Mouse (Mus musculus) macrophage (primary cell): ENCODE data around the gene Kcnj10. TPM values are rescaled to one million over a fixed set of nuclear protein-coding genes. Genes with fewer than 3 reads are reported as not detected.

Experiments used
- H3K27ac ChIP-seq: fragments of 350-480 bp; formaldehyde crosslinking; 2 replicates; pipeline ENCODE4 v1.9.0; 2021
- H3K36me3 ChIP-seq: fragments of 350-480 bp; formaldehyde crosslinking; 2 replicates; pipeline ENCODE4 v1.9.0; 2021; ENCODE audit errors: inconsistent target
- H3K4me3 ChIP-seq: fragments of 350-480 bp; formaldehyde crosslinking; 2 replicates; pipeline ENCODE4 v1.9.0; 2021; ENCODE audit errors: inconsistent target
- H3K79me2 ChIP-seq: fragments of 350-480 bp; formaldehyde crosslinking; 2 replicates; pipeline ENCODE4 v1.9.0; 2021; ENCODE audit errors: inconsistent target
- whole genome bisulfite sequencing: methylation state at CpG from one replicate; pipeline ENCODE4 v1.1.7; 2026; ENCODE audit warnings: inconsistent platforms; ENCODE audit not compliant: missing documents; 5-methylcytosine and 5-hydroxymethylcytosine counted together
- polyA plus RNA-seq: library from polyadenylated mRNA; stranded (reverse); fragments of 250-400 nt; gene quantifications from 3 replicates; pipeline ENCODE4 v1.2.4, GENCODE M21; 2018; ENCODE audit warnings: inconsistent platforms

Kcnj10 gene
- polyA plus RNA-seq, 1 experiment from 2014 or later, result 0.66 TPM

DNA sequence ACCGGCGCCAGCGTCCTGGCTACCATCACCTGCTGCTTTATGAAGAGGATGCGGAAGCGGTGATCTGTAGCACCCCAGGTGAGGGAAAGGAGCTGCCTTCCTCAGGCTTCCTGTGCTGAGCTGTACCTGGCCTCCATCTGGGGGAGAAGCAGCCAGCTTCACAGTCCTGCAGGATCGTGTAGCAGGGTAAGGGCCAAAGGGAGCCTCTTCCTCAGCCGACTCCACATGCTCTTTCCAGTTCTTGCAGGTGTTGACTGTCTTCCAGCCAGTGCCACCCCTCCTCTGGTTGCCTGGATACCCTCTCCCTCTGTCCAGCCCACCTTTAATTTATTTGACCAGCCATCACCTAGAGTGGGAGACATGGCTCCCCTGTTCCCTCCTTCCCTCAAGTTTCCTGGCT lies 21.7 kb upstream of the Kcnj10 start:
- 93% methylated on average over 7 of the region's 7 CpGs for WGBS
- Histone ChIP-seq H3K79me2 (peaks cover 22% of the 10 kb centered on the region), H3K27ac (no peak overlapping the region), H3K36me3 (peaks cover 21% of the 10 kb centered on the region; the same call in 1 of the 2 replicates), H3K4me3 (no peak overlapping the region)

DNA sequence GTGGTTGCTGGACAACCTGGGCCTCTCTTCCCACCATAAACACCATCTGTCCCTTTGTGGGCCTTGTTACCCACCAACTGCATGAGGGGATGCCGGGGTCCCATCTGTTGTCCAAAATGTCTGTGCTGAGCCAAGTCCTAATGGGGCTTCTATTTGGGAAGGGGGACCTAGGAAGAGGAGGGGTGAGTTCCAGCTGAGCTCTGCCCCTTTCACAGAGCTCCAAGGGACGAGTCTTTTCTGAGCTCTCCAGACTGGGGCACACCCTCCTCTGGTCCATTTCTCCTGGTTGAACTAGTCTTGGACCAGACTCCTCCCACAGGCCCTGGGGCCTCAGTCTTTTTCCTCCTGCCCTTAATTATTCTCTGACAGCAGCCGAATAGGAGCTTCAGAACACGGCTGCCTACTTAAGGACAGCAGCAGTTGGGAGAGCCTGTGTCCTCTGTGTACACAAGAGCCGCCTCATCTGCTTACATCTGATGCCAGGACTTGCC lies 21.0 kb upstream of the Kcnj10 start:
- Histone ChIP-seq H3K79me2 (peaks cover 16% of the 10 kb centered on the region), H3K4me3 (no peak overlapping the region), H3K27ac (no peak overlapping the region), H3K36me3 (peaks cover 21% of the 10 kb centered on the region; the same call in 1 of the 2 replicates)
- 86% methylated on average over 5 of the region's 5 CpGs for WGBS

DNA sequence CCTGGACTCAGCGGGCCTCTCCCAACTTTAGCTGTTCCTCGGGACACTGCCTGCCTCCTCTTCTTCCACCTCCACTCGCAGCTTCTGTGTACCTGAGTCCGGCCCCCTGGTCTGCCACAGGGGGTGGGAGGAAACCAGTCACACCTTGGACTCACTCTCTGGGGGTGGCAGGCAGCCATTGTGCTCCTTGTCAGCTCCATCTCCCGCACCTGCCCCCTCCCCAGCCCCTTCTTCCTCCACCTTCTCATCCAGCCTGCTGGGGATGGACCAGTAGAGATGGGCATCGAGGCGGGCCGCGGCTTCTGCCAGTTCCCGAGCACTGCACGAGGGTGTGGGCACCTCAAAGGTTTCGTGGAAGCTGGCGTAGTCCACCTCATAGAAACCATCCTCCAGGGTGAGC lies 18.3 kb upstream of the Kcnj10 start:
- Histone ChIP-seq H3K79me2 (no peaks in the 10 kb centered on the region), H3K27ac (no peak overlapping the region), H3K4me3 (no peak overlapping the region), H3K36me3 (peaks cover 13% of the 10 kb centered on the region; the same call in 1 of the 2 replicates)
- WGBS, result 91% methylated on average over 6 of the region's 13 CpGs

DNA sequence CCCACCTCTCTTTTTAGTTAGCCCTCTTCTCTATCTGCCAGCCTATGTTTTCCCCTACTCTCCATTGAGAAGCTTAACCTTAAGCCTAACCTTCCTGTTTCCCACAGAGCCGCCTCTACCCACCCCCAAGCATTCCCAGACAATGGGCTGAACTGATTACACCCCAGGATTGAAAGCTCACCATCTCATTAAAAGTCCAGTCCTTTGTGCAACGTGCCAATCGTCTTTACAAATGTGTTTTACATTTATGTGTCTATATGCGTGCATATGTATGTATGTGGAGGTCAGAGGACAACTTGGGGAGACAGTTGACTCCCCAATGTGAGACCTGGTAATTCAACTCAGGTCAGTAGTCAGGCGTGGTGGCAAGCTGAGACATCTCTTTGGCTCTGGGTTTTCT lies 17.7 kb upstream of the Kcnj10 start:
- Histone ChIP-seq H3K4me3 (no peak overlapping the region), H3K36me3 (peaks cover 11% of the 10 kb centered on the region; the same call in 1 of the 2 replicates), H3K27ac (no peak overlapping the region), H3K79me2 (no peaks in the 10 kb centered on the region)
- WGBS, result 88% methylated on average over 4 of the region's 5 CpGs

DNA sequence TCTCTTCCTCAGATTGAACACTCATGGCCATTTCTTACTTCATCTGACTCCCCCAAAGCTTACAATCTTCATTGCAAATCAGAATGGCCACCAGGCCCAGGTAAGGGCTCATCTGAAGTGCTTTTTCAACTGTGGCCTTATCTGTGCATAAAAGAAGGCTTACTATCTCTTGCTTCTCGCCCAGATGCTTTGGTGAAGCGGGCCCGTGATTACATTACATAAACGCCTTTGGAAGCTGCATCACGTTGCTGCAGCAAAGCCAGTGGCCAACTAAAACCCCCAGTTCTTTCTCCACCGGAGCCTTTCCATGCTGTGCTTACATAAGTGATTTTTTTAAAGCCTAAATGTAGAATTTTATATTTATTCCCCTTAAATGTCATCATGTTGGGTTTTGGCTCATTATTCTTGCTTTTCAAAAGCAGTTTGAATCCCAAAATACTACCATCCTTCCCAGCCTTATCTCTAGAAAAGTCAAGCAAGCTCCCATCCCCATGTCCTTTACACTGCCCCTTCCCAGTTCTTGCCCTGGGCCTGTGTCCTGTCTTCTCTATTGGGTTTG lies 17.1 kb upstream of the Kcnj10 start:
- Histone ChIP-seq H3K4me3 (no peak overlapping the region), H3K36me3 (peaks cover 11% of the 10 kb centered on the region; the same call in 1 of the 2 replicates), H3K79me2 (no peaks in the 10 kb centered on the region), H3K27ac (no peak overlapping the region)
- 92% methylated on average over 6 of the region's 6 CpGs for WGBS

DNA sequence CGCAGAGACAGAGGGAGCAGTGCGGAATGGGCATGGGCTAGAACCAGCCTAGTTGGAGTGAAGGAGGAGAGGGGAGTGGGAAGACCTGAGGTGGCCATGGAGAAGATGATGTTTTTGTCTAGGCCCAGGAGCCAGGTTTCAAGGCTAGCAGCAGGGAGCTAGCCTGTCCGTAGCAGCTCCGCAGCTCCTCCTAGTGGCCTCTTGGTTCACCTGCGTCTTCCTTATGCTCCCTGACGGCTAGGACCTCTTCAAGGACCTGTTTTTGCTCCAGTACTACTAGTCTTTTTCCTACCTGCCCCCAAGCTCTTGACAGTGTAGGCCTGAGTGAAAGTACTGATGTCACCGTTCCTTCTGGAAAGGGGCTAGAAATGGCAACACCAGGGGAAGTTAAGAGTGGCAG lies 16.3 kb upstream of the Kcnj10 start:
- H3K79me2 ChIP-seq, result no peaks in the 10 kb centered on the region
- WGBS, result 28% methylated on average over 7 of the region's 7 CpGs
- H3K36me3 ChIP-seq, result peaks cover 4% of the 10 kb centered on the region; the same call in 1 of the 2 replicates
- no peak overlapping the region for H3K4me3 ChIP-seq
- no peak overlapping the region for H3K27ac ChIP-seq

DNA sequence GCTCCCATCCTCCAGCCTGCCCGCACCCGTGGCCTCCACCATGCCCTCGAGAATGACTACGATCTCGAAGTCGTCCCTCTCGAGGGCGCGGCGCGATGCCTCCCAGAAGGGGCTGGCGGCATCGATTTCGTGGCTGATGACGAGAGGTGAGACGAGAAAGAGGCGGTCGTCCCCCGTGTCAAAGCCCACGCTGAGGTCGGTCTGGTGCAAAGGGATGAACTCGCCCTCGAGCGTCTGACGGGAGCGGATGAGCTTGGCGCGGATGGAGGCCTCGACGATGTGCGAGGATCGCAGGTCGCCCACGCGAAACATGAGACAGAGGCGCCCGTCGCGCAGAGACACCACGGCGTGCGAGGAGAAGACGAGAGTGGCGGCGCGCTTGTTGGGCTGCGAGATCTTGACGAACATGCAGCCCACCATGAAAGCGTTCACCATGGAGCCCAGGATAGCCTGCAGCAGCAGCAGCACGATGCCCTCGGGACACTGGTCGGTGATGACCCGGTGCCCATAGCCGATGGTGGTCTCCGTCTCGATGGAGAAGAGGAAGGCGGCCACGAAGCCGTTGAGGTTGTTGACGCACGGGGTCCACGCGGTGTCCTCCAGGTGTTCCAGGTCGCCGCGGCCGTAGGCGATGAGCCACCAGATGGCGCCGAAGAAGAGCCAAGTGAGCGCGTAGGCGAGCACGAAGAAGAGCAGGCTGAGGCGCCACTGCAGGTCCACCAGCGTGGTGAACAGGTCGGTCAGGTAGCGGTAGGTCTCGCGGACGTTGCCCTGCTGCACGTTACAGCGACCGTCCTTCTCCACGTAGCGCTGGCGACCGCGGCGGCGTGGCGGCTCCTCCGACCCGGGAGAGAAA lies 15.1 kb upstream of the Kcnj10 start:
- Histone ChIP-seq H3K79me2 (no peaks in the 10 kb centered on the region), H3K27ac (no peak overlapping the region), H3K4me3 (no peak overlapping the region), H3K36me3 (no peaks in the 10 kb centered on the region; the same call in 1 of the 2 replicates)
- WGBS, result 30% methylated on average over 86 of the region's 94 CpGs

DNA sequence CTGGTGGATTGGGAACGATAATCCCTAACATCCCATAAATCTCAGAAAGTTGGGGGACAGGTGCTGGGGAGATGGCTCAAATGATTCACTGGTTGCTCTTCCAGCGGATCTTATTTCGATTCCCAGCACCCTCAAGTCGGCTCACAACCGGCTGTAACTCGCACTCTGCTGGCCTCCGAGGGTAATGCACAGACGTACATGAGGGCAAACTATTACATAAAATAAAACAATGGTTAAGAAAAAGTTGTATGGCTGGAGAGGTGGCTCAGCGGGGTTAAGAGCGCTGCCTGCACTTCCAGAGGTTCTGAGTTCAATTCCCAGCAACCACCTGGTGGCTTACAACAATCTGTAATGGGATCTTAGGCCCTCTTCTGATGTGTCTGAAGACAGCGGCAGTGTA lies 14.3 kb upstream of the Kcnj10 start:
- Histone ChIP-seq H3K4me3 (no peak overlapping the region), H3K79me2 (no peaks in the 10 kb centered on the region), H3K27ac (no peak overlapping the region), H3K36me3 (no peaks in the 10 kb centered on the region)
- WGBS, result 77% methylated on average over 11 of the region's 11 CpGs

DNA sequence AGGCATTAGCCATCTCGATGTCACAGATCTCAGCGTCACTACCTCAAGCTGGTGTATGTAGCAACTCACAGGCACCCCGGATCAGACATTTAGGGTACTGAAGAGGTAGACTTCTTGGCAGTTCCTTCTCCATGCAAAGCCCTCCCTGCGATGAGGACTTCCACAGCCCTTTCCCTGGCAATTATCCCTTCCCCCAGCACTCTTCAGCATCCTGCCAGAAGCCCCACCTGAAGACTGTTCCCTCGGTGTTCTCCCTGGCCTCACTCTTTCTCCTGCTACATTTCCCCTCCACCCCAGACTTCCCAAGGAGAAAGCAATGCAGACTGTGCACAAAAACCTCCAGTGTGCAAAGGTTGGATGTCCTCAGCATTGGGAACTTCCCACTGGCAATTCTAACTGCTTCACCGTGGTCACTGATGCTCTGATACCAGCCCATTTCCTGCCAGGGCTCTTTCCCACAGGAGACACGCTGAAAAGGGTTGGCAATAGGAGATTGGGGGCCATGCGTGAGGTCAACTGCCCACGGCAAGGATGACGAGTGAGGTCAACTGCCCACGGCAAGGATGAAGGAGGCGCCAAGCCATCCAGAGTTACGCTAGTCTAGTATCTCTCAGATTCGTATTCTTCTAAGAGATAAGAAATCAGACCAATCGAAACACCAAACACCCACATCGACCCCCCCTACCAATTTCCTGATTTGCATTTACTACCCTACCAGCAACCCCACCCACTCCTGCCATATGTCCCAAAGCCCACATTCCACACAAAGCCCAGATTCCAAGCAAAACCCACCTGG lies 13.6 kb upstream of the Kcnj10 start:
- H3K4me3 ChIP-seq, result no peak overlapping the region
- H3K79me2 ChIP-seq, result no peaks in the 10 kb centered on the region
- 72% methylated on average over 16 of the region's 16 CpGs for WGBS
- H3K27ac ChIP-seq, result no peak overlapping the region
- no peaks in the 10 kb centered on the region for H3K36me3 ChIP-seq

DNA sequence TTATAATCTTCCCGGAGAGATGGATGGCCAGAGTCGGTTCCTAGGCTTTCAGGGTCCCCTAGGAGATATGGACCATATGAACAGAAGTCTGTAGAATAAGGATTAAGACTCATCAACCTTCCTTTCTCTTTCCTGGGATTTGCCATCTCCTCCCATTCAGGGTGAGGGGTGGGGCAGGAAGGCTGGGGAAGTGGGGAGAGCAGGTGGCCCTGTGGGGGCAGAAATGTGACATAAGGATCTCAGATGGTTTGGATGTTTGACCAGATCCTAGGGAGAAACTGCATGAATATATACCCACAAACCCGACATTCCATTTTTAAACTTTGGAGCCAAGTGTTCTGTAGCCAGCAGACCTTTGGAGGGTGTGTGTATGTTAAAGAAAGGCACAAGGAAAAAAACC lies 13.0 kb upstream of the Kcnj10 start:
- H3K4me3 ChIP-seq, result no peak overlapping the region
- no peaks in the 10 kb centered on the region for H3K79me2 ChIP-seq
- H3K36me3 ChIP-seq, result no peaks in the 10 kb centered on the region
- WGBS, result 79% methylated on average over 3 of the region's 3 CpGs
- H3K27ac ChIP-seq, result no peak overlapping the region

DNA sequence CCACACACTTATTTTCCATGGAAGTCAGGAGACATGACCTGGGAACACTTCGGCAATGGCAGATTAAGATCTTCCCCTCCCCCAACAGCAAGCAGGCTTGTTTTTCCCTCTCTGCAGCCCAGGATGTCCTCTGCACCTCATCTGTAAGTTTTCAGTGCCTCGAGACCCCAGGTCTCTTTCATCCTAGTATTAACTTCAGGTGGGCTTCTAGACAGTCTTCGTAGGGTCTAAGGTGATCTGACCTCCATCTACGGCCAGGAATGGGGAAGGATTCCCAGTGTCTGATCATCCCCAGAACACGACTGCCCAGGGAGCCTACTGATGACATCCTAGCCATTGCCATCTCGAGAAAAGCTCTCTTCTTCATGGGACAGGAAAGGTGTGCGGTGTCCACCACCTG lies 12.5 kb upstream of the Kcnj10 start:
- Histone ChIP-seq H3K79me2 (no peaks in the 10 kb centered on the region), H3K4me3 (no peak overlapping the region), H3K27ac (no peak overlapping the region), H3K36me3 (no peaks in the 10 kb centered on the region)
- 71% methylated on average over 7 of the region's 7 CpGs for WGBS

DNA sequence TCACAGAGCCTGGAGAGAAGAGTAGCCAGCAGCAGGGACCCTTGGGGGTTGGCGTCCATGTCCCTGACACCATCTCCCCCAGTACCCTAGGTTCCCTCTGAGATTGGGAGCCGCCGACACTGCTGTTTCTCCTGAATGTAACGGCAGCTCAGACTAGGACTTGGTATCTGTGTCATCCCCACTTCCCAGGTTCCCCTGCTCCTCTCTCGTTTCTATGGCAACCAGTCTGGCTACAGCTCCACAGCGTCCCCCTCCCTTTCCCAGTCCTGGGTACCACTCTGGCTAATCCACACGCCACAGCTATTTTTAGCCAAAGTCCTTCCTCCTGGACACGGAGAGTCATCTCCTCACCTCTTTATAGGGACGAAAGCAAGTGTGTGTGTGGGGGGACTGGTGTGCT lies 11.9 kb upstream of the Kcnj10 start, which contains the start of gene Kcnj9:
Gene Kcnj9 (minus strand): TSS at position 188 of the 400 bp plus-strand sequence.
- 72% methylated on average over 9 of the region's 9 CpGs for WGBS
- no peak within 1 kb of the TSS for H3K4me3 ChIP-seq
- H3K36me3 ChIP-seq, result no peaks in the 10 kb centered on the region
- no peaks in the 10 kb centered on the region for H3K79me2 ChIP-seq
- no peak within 1 kb of the TSS for H3K27ac ChIP-seq

DNA sequence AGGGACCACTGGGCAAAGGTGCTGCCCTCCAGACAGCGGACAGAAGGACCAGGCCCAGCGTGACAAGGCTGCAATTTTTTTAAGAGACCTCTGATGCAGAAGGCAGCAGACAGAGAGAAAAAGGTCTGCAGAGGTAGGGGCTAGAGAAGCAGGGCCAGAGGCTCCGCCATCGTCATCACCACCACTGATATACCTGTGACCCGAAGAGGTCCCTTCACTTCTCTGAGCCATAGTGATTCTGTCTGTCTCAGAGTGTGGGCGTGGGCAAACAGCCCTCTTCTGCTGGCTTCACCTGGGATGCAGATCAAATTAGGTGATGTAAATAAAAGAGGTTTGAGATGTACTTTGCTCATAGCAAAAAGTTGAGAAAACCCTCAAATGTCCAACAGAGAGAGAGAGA lies 11.4 kb upstream of the Kcnj10 start:
- no peak overlapping the region for H3K4me3 ChIP-seq
- WGBS, result 93% methylated on average over 6 of the region's 6 CpGs
- no peaks in the 10 kb centered on the region for H3K79me2 ChIP-seq
- H3K36me3 ChIP-seq, result no peaks in the 10 kb centered on the region
- H3K27ac ChIP-seq, result no peak overlapping the region

DNA sequence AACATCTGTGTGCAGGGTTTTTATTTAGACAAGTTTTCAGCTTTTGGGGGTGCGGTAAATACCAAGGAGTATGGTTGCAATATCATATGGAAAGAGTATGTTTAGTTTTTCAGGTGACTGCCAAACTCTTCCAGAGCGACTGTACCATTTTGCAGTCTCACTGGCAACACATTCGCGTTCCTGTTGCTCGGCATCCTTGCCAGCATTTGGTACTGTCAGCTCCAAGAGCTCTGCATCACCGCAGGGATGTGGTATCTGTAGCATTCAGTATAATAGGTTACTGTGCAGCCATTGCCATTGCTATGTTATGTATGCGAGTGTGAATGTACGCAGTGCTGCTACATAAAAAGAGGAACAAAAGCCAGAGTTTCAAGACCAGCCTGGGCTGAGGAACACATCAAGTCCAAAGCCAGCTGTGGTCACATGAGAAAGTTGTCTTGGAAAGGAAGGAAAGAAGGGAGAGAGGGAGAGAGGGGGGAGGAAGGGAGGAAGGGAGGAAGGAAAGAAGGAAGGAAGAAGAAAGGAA lies 9.5 kb upstream of the Kcnj10 start:
- WGBS, result 62% methylated on average over 8 of the region's 8 CpGs
- Histone ChIP-seq H3K27ac (no peak overlapping the region), H3K79me2 (no peaks in the 10 kb centered on the region), H3K4me3 (no peak overlapping the region), H3K36me3 (no peaks in the 10 kb centered on the region)
